Mouse (Mus musculus) limb, embryonic 11.5 days (tissue): ENCODE measurements around the gene Ripply1. TPM values are rescaled to one million over a fixed set of nuclear protein-coding genes. Genes with fewer than 3 reads are reported as not detected.

ENCODE experiments used
- ATAC-seq: fragments of 200-750 bp; cut with Nextera tagmentation; 2 replicates; pipeline ENCODE4 v1.8.0; 2017; ENCODE audit warnings: low read depth; ENCODE audit not compliant: insufficient number of reproducible peaks, low FRiP score, low TSS enrichment
- DNase-seq: peaks from one replicate; pipeline ENCODE4 v3.0.0-alpha.2; 2015; ENCODE audit warnings: low spot score
- H3K27ac ChIP-seq: fragments of 300-500 bp; sonication (generic); replicated peaks from 2 replicates; pipeline ENCODE4 v1.5.1; 2014; ENCODE audit warnings: low read depth, mild to moderate bottlenecking, low read length
- H3K27me3 ChIP-seq: fragments of 300-500 bp; sonication (generic); 2 replicates; pipeline ENCODE4 v1.6.1; 2014; ENCODE audit warnings: mild to moderate bottlenecking, low read length, mixed read lengths; ENCODE audit not compliant: control insufficient read depth, insufficient read depth
- H3K36me3 ChIP-seq: fragments of 300-500 bp; sonication (generic); 2 replicates; pipeline ENCODE4 v1.6.1; 2014; ENCODE audit warnings: mild to moderate bottlenecking, low read length, moderate library complexity, mixed read lengths; ENCODE audit not compliant: control insufficient read depth, insufficient read depth
- H3K4me1 ChIP-seq: fragments of 300-500 bp; sonication (generic); 2 replicates; pipeline ENCODE4 v1.6.1; 2014; ENCODE audit warnings: low read length, mixed read lengths; ENCODE audit not compliant: control insufficient read depth, insufficient read depth
- H3K4me2 ChIP-seq: fragments of 300-500 bp; sonication (generic); 2 replicates; pipeline ENCODE4 v1.6.1; 2014; ENCODE audit warnings: low read depth, mild to moderate bottlenecking, moderate library complexity; ENCODE audit not compliant: severe bottlenecking
- H3K4me3 ChIP-seq: fragments of 300-500 bp; sonication (generic); 2 replicates; pipeline ENCODE4 v1.5.1; 2014; ENCODE audit warnings: low read depth, low read length
- H3K9ac ChIP-seq: fragments of 300-500 bp; sonication (generic); 2 replicates; pipeline ENCODE4 v1.6.1; 2014; ENCODE audit warnings: mild to moderate bottlenecking, low read length
- H3K9me3 ChIP-seq: fragments of 300-500 bp; sonication (generic); 2 replicates; pipeline ENCODE4 v1.6.1; 2016; ENCODE audit warnings: low read length; ENCODE audit not compliant: control insufficient read depth
- WGBS: fragments of 180-500 bp; shearing (Covaris S2); extraction: QIAGEN DNeasy Blood & Tissue Kit; methylation state at CpG from one replicate; pipeline ENCODE4 v1.1.7; 2014; 5-methylcytosine and 5-hydroxymethylcytosine counted together
- polyA plus RNA-seq: library from polyadenylated mRNA; unstranded; fragments of >200 nt; fragmentation: Nextera tagmentation; extraction: Ambion mirVana; gene quantifications from 2 replicates; pipeline ENCODE4 v1.2.1, GENCODE M21; 2014

Ripply1 gene
- not detected in 2 replicates for polyA plus RNA-seq

DNA sequence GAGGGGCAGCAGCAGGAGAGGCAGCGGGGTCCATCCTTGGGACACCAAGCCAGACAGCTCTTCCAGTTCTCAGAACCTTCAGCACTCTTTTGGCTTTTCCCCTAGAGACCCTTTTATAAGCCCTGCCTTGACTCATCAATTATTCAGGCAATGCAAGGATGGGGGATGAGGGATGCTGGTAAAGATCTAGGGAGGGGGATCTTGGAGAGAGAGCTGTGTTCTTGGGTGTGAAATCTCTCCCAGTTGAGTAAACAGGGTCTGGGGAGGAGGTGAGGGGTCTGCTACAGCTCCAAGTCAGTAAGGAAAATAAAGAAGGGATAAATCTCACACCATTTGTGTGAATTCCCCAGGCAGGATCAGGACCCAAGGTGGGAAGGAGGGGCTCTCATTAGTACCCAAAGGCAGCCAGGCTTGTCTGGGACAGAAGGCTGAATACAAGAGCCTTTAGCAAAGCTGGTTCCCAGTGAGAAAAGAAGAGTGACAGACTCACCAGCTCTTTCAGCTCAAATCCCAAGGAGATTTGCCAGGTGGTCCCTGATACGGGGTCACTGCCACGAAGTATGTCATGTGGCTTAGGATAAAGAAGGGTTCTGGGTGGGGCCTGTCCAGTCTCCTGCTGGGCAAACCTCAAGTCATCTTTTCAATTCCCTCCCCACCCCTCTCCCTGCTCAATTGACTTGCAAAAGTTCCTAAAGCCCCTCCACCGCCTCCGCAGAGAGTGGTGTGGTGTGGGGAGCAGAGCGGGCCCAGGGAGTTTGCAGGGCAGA is at the start of gene Ripply1:
Gene Ripply1, minus strand, starts transcription at position 76 of the 767 bp plus-strand sequence.
- Histone ChIP-seq H3K27me3 (peaks cover 10% of the 10 kb centered on the region; the same call in 1 of the 2 replicates), H3K9ac (no peak within 1 kb of the TSS), H3K9me3 (no peaks in the 10 kb centered on the region), H3K4me1 (no peaks in the 10 kb centered on the region), H3K4me3 (no peak within 1 kb of the TSS), H3K4me2 (no peak within 1 kb of the TSS), H3K36me3 (no peaks in the 10 kb centered on the region), H3K27ac (no peak within 1 kb of the TSS)
- 29% methylated on average over 6 of the region's 6 CpGs for WGBS
- ATAC-seq (no peak), DNase-seq (no peak)

DNA sequence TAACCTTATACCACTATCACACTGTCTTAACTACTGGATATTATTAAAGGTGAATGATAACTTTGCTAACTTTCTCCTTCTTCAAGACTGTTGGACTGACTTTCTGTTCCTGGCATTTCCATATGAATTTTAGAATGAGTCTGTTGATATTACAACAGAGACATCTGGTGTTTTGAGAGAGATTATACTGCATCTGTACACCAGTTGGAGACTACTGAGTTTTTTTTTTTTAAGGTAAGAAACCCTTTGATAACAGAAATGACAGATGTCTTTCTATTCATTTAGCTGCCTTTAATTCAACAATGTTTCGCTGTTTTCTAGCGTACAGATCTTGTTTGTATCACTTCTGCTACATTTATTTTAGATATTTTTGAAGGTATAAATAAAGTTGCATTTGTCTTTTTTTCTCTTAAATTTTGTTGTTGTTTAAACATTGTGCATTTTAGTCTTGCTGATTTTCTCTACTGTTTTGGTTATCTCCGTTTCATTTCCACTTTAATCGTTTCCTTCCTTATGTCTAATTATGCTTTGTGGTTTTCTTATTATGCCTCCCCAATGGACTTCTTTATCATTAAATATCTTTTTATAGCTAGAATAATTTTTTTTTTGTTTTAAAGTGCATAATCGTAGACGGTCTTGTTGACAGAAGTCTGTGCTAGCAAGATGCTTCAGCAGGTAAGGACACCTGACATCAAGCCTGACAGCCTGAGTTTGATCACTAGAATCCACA is 46.4 kb upstream of the Ripply1 start:
- DNase-seq (no peak), ATAC-seq (no peak)
- H3K27me3 ChIP-seq, result peaks cover 7% of the 10 kb centered on the region
- H3K4me2 ChIP-seq, result no peak overlapping the region
- no peaks in the 10 kb centered on the region for H3K36me3 ChIP-seq
- no peak overlapping the region for H3K9ac ChIP-seq
- H3K9me3 ChIP-seq, result no peaks in the 10 kb centered on the region
- no peak overlapping the region for H3K4me3 ChIP-seq
- no peak overlapping the region for H3K27ac ChIP-seq
- WGBS, result 93% methylated on average over 6 of the region's 6 CpGs
- no peaks in the 10 kb centered on the region for H3K4me1 ChIP-seq

DNA sequence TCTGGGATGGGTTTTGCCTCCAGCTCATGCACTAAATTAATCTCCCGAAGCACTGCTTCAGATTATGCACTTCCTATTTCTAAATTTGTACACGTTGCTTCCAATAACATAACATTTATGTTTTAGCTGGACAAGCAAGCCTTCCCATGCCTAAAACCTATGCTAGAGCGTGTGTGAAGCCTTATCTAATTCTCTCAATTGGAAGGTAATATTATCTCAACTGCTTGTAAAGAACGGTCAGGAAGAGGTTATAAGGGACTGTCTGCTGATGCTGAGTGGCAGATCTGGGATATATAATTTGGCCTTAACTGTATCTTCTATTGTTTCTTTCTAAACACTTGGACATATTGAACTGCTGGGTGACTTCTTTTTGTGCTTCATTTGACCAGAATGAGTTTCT is 44.8 kb upstream of the Ripply1 start:
- no peak overlapping the region for H3K4me2 ChIP-seq
- 86% methylated on average over 4 of the region's 4 CpGs for WGBS
- DNase-seq, result no peak
- no peak for ATAC-seq
- no peak overlapping the region for H3K4me3 ChIP-seq
- H3K27ac ChIP-seq, result no peak overlapping the region
- H3K36me3 ChIP-seq, result no peaks in the 10 kb centered on the region
- no peak overlapping the region for H3K9ac ChIP-seq
- no peaks in the 10 kb centered on the region for H3K4me1 ChIP-seq
- peaks cover 7% of the 10 kb centered on the region for H3K27me3 ChIP-seq
- no peaks in the 10 kb centered on the region for H3K9me3 ChIP-seq

DNA sequence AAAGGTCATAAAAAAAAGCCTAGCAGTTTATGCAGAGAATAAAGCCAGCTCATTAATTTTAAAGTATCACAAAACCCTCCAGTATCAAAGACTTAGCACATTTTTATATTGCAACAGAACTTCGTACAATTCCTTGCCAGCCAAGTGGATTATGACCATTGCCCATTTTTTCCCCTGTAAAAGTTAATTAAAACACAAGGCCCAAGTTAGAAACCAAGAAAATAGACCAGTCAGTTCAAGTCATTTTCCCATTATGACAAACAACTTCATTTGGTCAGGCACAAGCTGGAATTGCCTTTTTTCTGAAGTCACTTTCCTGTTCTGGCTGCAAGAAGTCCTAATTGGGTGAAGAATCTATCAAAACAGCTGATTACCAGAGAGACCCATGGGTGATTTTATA is 43.2 kb upstream of the Ripply1 start:
- 71% methylated on average over 1 of the region's 1 CpGs for WGBS
- Histone ChIP-seq H3K27me3 (peaks cover 7% of the 10 kb centered on the region), H3K9me3 (no peaks in the 10 kb centered on the region), H3K27ac (no peak overlapping the region), H3K4me1 (no peaks in the 10 kb centered on the region), H3K9ac (no peak overlapping the region), H3K36me3 (no peaks in the 10 kb centered on the region), H3K4me2 (no peak overlapping the region), H3K4me3 (no peak overlapping the region)
- ATAC-seq, result no peak
- DNase-seq, result no peak

DNA sequence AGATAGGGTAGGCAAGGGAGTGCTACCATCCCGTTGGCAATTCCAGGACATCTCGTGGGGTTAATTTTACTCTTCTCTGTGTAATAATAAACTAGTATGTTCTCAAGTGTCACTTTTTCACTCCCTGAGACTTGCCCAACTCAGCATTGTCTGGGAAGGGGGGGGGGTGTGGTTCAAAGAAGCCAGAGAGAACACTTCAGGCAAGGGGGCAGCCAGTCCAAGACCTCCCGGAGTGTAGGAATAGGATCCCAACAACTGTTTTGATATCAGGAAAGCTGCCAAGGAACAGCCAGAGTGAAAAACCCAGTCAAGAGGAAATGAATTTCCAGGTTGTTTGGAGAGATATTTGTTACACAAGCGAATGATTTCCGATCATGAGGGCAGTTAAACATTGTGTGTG is 33.0 kb upstream of the Ripply1 start:
- ATAC-seq (no peak), DNase-seq (no peak)
- Histone ChIP-seq H3K27me3 (0 out of 2 replicates have a peak, but pooled peaks cover 3% of the 10 kb centered on the region), H3K4me3 (no peak overlapping the region), H3K9me3 (no peaks in the 10 kb centered on the region), H3K4me1 (no peaks in the 10 kb centered on the region), H3K9ac (no peak overlapping the region), H3K36me3 (no peaks in the 10 kb centered on the region), H3K27ac (no peak overlapping the region), H3K4me2 (no peak overlapping the region)
- whole genome bisulfite sequencing, result 84% methylated on average over 5 of the region's 5 CpGs

DNA sequence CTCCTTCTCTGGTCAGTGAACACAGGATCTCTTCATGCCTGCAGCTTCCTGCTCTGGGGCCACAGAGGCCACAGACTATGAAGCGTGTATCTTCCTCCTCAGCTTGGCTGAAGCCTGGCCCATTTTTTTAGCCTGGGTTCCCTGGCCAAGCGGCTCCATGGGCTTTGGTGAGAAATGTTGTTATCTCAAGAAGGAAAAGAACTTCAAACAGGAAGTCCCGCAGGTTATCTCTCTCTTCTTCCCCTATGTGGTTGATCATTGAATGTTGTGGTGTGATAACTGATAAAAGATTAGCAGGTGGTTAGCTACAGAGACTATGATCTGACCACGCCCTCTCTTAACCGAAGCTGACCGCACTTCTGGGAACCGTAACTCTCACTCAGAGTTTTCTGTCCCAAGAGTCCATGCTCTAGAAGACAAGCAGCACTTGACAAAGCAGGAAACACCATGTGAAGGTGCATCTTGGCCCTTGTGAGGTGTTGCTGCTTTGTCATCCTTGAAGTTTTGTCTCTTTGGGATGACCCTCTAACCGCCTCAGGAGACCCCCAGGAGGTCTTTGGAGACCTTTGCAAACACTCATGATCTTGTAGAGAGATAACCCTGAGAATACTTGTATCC is 32.0 kb upstream of the Ripply1 start:
- no peaks in the 10 kb centered on the region for H3K36me3 ChIP-seq
- no peaks in the 10 kb centered on the region for H3K9me3 ChIP-seq
- H3K9ac ChIP-seq, result no peak overlapping the region
- no peak overlapping the region for H3K4me3 ChIP-seq
- H3K27ac ChIP-seq, result no peak overlapping the region
- H3K27me3 ChIP-seq, result 0 out of 2 replicates have a peak, but pooled peaks cover 3% of the 10 kb centered on the region
- no peak overlapping the region for H3K4me2 ChIP-seq
- ATAC-seq (no peak), DNase-seq (no peak)
- no peaks in the 10 kb centered on the region for H3K4me1 ChIP-seq
- 91% methylated on average over 8 of the region's 8 CpGs for WGBS

DNA sequence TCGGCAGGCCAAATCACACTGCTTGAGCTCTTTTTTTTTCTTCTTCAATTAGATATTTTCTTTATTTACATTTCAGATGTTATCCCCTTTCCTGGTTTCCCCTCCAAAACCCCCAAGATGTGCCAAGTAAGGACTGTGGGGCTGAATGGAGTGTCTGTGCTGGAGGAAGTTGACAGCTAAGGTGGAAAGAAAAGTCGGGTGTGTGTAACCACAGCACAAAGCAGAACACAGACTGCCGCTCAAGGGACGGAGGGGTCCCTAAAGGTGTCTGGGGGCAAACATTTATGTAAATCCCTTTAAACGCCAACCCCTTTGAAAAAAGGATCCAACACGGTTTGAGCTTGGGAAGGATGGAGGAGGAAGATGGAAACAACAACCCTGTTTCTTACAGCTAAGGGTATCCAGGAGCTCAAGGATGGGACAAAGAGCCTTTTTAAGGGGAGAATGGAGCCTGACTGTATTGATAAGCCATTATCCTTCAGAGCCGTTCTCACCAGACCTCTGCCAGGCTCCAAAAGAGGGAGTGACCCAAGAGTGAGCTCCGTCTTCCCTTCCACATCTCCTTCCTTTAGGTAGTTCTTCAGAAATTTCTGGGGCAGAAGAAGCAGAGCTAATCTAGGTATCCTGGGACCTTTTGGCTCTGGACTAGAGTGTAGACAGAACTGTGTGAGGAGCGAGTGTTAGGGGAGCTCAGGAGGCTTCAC is 31.3 kb upstream of the Ripply1 start:
- H3K4me2 ChIP-seq, result no peak overlapping the region
- H3K4me3 ChIP-seq, result no peak overlapping the region
- H3K9ac ChIP-seq, result no peak overlapping the region
- no peak overlapping the region for H3K27ac ChIP-seq
- H3K9me3 ChIP-seq, result no peaks in the 10 kb centered on the region
- H3K4me1 ChIP-seq, result no peaks in the 10 kb centered on the region
- H3K27me3 ChIP-seq, result 0 out of 2 replicates have a peak, but pooled peaks cover 3% of the 10 kb centered on the region
- 81% methylated on average over 9 of the region's 9 CpGs for WGBS
- no peaks in the 10 kb centered on the region for H3K36me3 ChIP-seq
- DNase-seq, result no peak
- no peak for ATAC-seq
